Mouse (Mus musculus) kidney, embryonic 15.5 days (tissue): ENCODE data around the gene Mex3a. TPM values are rescaled to one million over a fixed set of nuclear protein-coding genes. Genes with fewer than 3 reads are reported as not detected.

Experiments used
- ATAC-seq: fragments of 200-750 bp; cut with Nextera tagmentation; replicated peaks from 2 replicates; pipeline ENCODE4 v1.8.0; 2017; ENCODE audit warnings: moderate TSS enrichment; ENCODE audit not compliant: low FRiP score
- H3K27ac ChIP-seq: fragments of 300-500 bp; sonication (generic); 2 replicates; pipeline ENCODE4 v1.5.1; 2015; ENCODE audit warnings: mild to moderate bottlenecking, inconsistent platforms
- H3K27me3 ChIP-seq: fragments of 300-500 bp; sonication (generic); 2 replicates; pipeline ENCODE4 v1.6.1; 2015; ENCODE audit warnings: inconsistent platforms
- H3K36me3 ChIP-seq: fragments of 300-500 bp; sonication (generic); 2 replicates; pipeline ENCODE4 v1.6.1; 2015; ENCODE audit warnings: inconsistent platforms
- H3K4me1 ChIP-seq: fragments of 300-500 bp; sonication (generic); 2 replicates; pipeline ENCODE4 v1.6.1; 2015; ENCODE audit warnings: inconsistent platforms
- H3K4me2 ChIP-seq: fragments of 300-500 bp; sonication (generic); 2 replicates; pipeline ENCODE4 v1.6.1; 2015; ENCODE audit warnings: moderate library complexity, mild to moderate bottlenecking, inconsistent platforms
- H3K4me3 ChIP-seq: fragments of 300-500 bp; sonication (generic); replicated peaks from 2 replicates; pipeline ENCODE4 v1.5.1; 2015; ENCODE audit warnings: mild to moderate bottlenecking, inconsistent platforms
- H3K9ac ChIP-seq: fragments of 300-500 bp; sonication (generic); 2 replicates; pipeline ENCODE4 v1.6.1; 2015; ENCODE audit warnings: mild to moderate bottlenecking, inconsistent platforms
- H3K9me3 ChIP-seq: fragments of 300-500 bp; sonication (generic); replicated peaks from 2 replicates; pipeline ENCODE4 v1.6.1; 2016; ENCODE audit warnings: inconsistent platforms
- WGBS: fragments of 180-500 bp; shearing (Covaris S2); methylation state at CpG from one replicate; pipeline ENCODE4 v1.1.7; 2015; ENCODE audit warnings: mixed read lengths; 5-methylcytosine and 5-hydroxymethylcytosine counted together
- polyA plus RNA-seq: library from polyadenylated mRNA; unstranded; fragments of >200 nt; fragmentation: Nextera tagmentation; extraction: Ambion mirVana; gene quantifications from 2 replicates; pipeline ENCODE4 v1.2.1, GENCODE M21; 2015

Mex3a gene
- polyA plus RNA-seq, 1 experiment from 2014 or later: 22.0 TPM

- H3K27me3 ChIP-seq: no peaks in the 10 kb centered on the region
- peak; percentile 95 for ATAC-seq
- H3K9me3 ChIP-seq: no peaks in the 10 kb centered on the region
- H3K4me1 ChIP-seq: peaks cover 70% of the 10 kb centered on the region
- H3K9ac ChIP-seq: peak within 1 kb of the TSS; percentile 12
- 1% methylated on average over 31 of the region's 31 CpGs for WGBS
- H3K4me2 ChIP-seq: peak within 1 kb of the TSS; percentile 71
- peak within 1 kb of the TSS; percentile 48 for H3K4me3 ChIP-seq
- peak within 1 kb of the TSS; percentile 92 for H3K27ac ChIP-seq
- no peaks in the 10 kb centered on the region for H3K36me3 ChIP-seq
Measured at GRCm38 (mm10) chr3:88509692-88510420, 22.3 kb upstream of the Mex3a start, which contains the start of gene Lmna. Gene Lmna, minus strand, starts transcription at chr3:88509956.

- Histone ChIP-seq H3K9ac (peak overlapping the region; percentile 12), H3K36me3 (no peaks in the 10 kb centered on the region), H3K4me1 (peaks cover 63% of the 10 kb centered on the region), H3K27ac (peak overlapping the region; percentile 92), H3K27me3 (no peaks in the 10 kb centered on the region), H3K9me3 (no peaks in the 10 kb centered on the region), H3K4me3 (peak overlapping the region; percentile 48), H3K4me2 (peak overlapping the region; percentile 71)
- 0 out of 2 replicates have a peak, but pooled peaks have one; percentile 0 for ATAC-seq
- WGBS: 43% methylated on average over 13 of the region's 13 CpGs
Measured at GRCm38 (mm10) chr3:88510421-88511289, 21.5 kb upstream of the Mex3a start.

- no peak for ATAC-seq
- 31% methylated on average over 4 of the region's 4 CpGs for WGBS
- Histone ChIP-seq H3K9ac (no peak overlapping the region), H3K27ac (0 out of 2 replicates have a peak overlapping the region, but pooled peaks have one; percentile 48), H3K4me1 (peaks cover 59% of the 10 kb centered on the region), H3K4me3 (no peak overlapping the region), H3K4me2 (no peak overlapping the region), H3K9me3 (no peaks in the 10 kb centered on the region), H3K27me3 (no peaks in the 10 kb centered on the region), H3K36me3 (no peaks in the 10 kb centered on the region)
Measured at GRCm38 (mm10) chr3:88511559-88511958, 20.6 kb upstream of the Mex3a start.

DNA sequence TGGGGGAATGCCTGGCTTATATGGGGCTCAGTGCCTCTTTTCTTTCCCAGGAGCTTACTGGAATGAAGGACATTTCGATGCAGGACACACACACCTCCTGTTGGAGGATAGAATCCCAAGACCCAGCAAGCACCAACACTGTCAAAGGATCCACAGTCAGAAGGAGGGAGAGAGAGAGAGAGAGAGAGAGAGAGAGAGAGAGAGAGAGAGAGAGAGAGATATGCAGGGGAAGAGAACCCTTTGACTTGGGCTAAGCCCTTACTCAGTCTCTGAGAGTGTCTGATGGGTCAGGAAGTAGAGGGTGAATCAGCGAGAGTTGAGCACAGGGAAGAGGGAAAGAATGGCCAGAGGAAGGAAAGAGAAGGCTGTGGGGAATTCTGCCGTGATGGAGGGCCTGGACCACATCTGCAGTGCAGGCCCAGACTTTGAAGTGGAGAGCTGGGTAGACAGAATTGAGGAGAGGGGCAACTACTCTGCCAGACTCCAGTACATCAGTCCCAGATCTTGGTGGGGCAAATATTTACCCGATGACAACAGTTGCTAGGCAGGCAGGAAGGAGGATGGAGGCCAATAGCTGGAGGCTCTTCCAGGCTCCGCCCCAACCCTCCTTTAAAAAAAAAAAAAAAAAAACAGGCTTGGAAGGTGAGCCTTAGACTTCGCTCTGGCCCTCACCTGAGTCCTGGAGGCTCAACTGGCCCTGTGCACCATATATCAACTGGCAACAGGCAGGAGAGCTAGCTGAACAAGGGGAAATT, 19.9 kb upstream of the Mex3a start:
- Histone ChIP-seq H3K4me1 (peaks cover 55% of the 10 kb centered on the region), H3K9ac (0 out of 2 replicates have a peak overlapping the region, but pooled peaks have one; percentile 23), H3K27ac (peak overlapping the region; percentile 48; the same call in 1 of the 2 replicates), H3K27me3 (no peaks in the 10 kb centered on the region), H3K4me3 (no peak overlapping the region), H3K36me3 (no peaks in the 10 kb centered on the region), H3K4me2 (no peak overlapping the region), H3K9me3 (no peaks in the 10 kb centered on the region)
- WGBS: 50% methylated on average over 6 of the region's 6 CpGs
- no peak for ATAC-seq

DNA sequence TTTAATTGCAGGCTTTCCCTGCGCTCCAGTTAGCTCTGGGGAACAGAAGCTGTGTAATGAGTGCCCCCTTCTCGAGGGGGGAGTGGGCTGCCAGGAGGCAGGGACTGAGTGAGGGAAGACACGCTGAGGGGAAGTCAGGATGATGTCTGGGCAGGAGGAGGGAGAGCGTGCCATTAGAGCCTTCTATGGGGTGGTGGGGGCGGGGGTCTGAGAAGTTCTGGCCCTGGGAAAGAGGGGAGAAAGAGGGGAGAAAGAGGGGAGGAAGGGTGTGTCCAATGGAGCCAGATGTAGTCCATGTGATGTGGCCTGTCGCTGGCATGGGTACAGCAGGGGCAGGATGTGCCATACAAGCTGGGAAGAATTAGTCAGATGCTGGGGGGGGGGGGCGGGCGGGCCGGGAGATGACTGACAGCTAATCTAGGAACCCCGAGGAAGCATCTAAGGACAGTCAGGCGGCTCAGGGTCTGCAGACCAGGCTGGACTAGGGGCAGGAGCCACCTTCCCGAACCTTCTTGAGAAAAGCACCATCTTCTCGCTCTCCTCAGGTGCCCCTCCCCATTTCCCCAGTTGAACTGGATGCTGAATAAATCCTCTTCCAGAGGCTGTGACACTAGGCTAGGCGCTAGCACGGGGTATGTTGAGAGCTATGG, 19.2 kb upstream of the Mex3a start:
- Histone ChIP-seq H3K4me2 (no peak overlapping the region), H3K9me3 (no peaks in the 10 kb centered on the region), H3K4me3 (no peak overlapping the region), H3K27ac (0 out of 2 replicates have a peak overlapping the region, but pooled peaks have one; percentile 19), H3K4me1 (peaks cover 55% of the 10 kb centered on the region), H3K36me3 (no peaks in the 10 kb centered on the region), H3K27me3 (no peaks in the 10 kb centered on the region), H3K9ac (0 out of 2 replicates have a peak overlapping the region, but pooled peaks have one; percentile 23)
- 45% methylated on average over 14 of the region's 15 CpGs for WGBS
- no peak for ATAC-seq

- Histone ChIP-seq H3K9me3 (no peaks in the 10 kb centered on the region), H3K9ac (no peak overlapping the region), H3K4me2 (no peak overlapping the region), H3K4me3 (no peak overlapping the region), H3K27me3 (no peaks in the 10 kb centered on the region), H3K4me1 (peaks cover 55% of the 10 kb centered on the region), H3K36me3 (no peaks in the 10 kb centered on the region), H3K27ac (0 out of 2 replicates have a peak overlapping the region, but pooled peaks have one; percentile 19)
- WGBS: 70% methylated on average over 7 of the region's 7 CpGs
- no peak for ATAC-seq
Measured at GRCm38 (mm10) chr3:88513546-88514115, 18.6 kb upstream of the Mex3a start.

DNA sequence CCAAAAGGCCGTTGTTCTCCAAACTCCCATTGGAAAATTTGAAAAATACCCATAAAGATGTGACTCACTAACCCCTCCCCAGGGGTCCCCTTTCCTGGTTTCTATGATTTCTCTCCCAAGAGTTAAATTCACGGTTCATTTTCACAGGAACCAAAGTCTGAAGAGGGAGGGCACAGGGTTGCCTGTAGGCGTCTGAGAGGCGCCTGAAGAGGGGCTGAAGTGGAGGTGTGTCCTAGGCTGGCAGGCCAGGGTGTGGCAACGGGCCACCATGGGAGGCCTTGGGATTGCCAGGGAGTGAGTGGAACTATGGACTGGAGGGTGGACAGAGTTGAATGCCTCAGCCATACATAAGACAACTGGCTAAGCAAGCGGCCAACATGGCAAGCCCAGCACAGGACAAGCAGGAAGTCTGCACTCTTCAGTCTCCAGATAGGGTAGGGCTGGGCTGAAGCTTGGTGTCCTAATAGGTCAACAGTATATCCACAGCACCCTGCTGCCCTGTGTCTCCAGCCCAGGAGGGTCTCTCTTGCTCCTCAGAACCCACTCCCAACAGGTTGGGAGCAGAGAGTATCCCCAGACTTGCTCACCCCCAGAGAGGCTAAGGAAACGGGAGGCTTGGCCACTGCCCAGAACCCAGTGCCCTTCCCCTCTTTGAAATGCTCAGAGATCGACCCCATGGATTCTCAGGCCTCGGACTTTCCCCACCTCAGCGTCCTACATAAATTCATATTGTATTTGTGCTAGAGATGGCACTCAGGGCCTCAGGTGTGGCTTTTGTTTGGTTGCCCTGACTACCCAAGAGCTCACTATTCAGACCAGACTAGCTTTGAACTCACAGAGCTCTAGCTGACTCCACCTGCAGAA, 17.7 kb upstream of the Mex3a start:
- Histone ChIP-seq H3K4me3 (no peak overlapping the region), H3K9ac (no peak overlapping the region), H3K4me2 (no peak overlapping the region), H3K36me3 (no peaks in the 10 kb centered on the region), H3K27ac (no peak overlapping the region), H3K27me3 (no peaks in the 10 kb centered on the region), H3K9me3 (no peaks in the 10 kb centered on the region), H3K4me1 (peaks cover 51% of the 10 kb centered on the region)
- 76% methylated on average over 10 of the region's 10 CpGs for whole genome bisulfite sequencing
- no peak for ATAC-seq

- ATAC-seq: no peak
- no peaks in the 10 kb centered on the region for H3K36me3 ChIP-seq
- no peak overlapping the region for H3K9ac ChIP-seq
- H3K4me1 ChIP-seq: peaks cover 45% of the 10 kb centered on the region
- no peak overlapping the region for H3K4me2 ChIP-seq
- H3K4me3 ChIP-seq: no peak overlapping the region
- no peak overlapping the region for H3K27ac ChIP-seq
- H3K9me3 ChIP-seq: no peaks in the 10 kb centered on the region
- WGBS: 100% methylated on average over 2 of the region's 2 CpGs
- H3K27me3 ChIP-seq: no peaks in the 10 kb centered on the region
Measured at GRCm38 (mm10) chr3:88515095-88515386, 17.2 kb upstream of the Mex3a start.

DNA sequence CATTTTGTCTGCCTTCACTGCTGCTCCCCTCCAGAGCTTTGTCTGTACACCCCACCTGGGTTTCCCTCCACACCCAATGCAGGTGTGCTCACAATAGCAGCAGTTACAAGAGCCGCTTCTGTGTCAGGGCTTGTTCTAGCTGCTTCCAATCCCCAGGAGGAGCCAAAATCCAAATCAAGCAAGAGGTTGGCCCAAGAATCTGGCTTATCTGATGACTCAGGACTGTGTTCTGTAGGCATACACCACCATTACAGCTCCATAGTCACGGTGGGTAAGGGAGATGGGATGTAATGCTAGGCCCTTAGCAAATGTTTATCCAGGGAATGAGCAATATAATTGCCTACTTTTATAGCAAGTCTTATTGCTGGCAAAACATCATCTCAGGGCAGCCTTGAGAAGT, 15.8 kb upstream of the Mex3a start:
- ATAC-seq: no peak
- Histone ChIP-seq H3K4me3 (no peak overlapping the region), H3K9me3 (no peaks in the 10 kb centered on the region), H3K27me3 (no peaks in the 10 kb centered on the region), H3K27ac (no peak overlapping the region), H3K36me3 (no peaks in the 10 kb centered on the region), H3K4me2 (no peak overlapping the region), H3K9ac (no peak overlapping the region), H3K4me1 (peaks cover 31% of the 10 kb centered on the region)
- 78% methylated on average over 2 of the region's 2 CpGs for WGBS

GRCm38 (mm10) chr3:88518411-88518810, 13.8 kb upstream of the Mex3a start:
- Histone ChIP-seq H3K4me3 (no peak overlapping the region), H3K9ac (no peak overlapping the region), H3K4me2 (no peak overlapping the region), H3K36me3 (no peaks in the 10 kb centered on the region), H3K4me1 (peaks cover 12% of the 10 kb centered on the region), H3K9me3 (no peaks in the 10 kb centered on the region), H3K27ac (no peak overlapping the region), H3K27me3 (no peaks in the 10 kb centered on the region)
- no peak for ATAC-seq
- WGBS: 67% methylated on average over 4 of the region's 4 CpGs
